Mouse (Mus musculus) thymus, adult 2 months (tissue): ENCODE measurements around the gene Olfr110.
"Not testable (repeated sequence)": the region's sequence is repeated elsewhere in the genome, so short reads cannot be mapped to it uniquely, and the experiment has no call there.

Experiments
- CTCF ChIP-seq: fragments of 200-500 bp; IDR thresholded peaks from 2 replicates; pipeline ENCODE4 v1.5.1; 2012; ENCODE audit warnings: mild to moderate bottlenecking, control low read depth, low read length, moderate library complexity, borderline replicate concordance; ENCODE audit not compliant: control insufficient read depth, poor library complexity, insufficient read depth; ENCODE audit errors: extremely low read depth
- POLR2A ChIP-seq: fragments of 200-500 bp; IDR thresholded peaks from 2 replicates; pipeline ENCODE4 v1.6.1; 2012; ENCODE audit warnings: mild to moderate bottlenecking, low read length, control low read depth, moderate library complexity; ENCODE audit not compliant: control insufficient read depth, poor library complexity, insufficient read depth; ENCODE audit errors: extremely low read depth

GRCm38 (mm10) chr17:37524612-37525011 lies 32.3 kb downstream of the Olfr110 start:
- TF ChIP-seq CTCF, POLR2A: not testable (repeated sequence)
